Mouse (Mus musculus): ENCODE data around the gene Ppme1.

DNA sequence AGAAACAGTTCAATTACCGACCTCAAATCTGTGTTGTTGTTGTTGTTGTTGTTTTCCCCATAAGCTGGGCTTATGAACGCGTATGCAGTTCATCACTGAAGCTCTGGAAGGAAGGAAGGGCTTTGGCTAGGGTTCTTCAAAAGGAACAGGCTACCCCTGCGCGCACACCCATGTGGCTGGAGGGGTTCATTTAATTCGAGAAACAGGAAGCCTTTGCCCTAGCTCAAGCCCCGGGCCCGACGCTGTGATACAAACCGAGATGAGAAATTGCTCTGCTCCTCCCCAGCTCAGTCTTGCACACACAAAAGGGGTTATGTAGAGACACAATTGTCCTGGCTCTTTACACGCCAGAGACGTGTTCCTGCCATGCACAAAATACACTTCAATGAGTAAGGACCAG lies 61.8 kb downstream of the Ppme1 start:
- TF ChIP-seq CHD2 (IDR thresholded peaks at IDR 0.05; ENCODE audit: low read depth, low read length) = no peak
- TF ChIP-seq ZC3H11A (IDR thresholded peaks at IDR 0.05; ENCODE audit: borderline replicate concordance, low read depth, low read length) = no peak
